Mouse (Mus musculus): ENCODE measurements around the gene Mlxip.

DNA sequence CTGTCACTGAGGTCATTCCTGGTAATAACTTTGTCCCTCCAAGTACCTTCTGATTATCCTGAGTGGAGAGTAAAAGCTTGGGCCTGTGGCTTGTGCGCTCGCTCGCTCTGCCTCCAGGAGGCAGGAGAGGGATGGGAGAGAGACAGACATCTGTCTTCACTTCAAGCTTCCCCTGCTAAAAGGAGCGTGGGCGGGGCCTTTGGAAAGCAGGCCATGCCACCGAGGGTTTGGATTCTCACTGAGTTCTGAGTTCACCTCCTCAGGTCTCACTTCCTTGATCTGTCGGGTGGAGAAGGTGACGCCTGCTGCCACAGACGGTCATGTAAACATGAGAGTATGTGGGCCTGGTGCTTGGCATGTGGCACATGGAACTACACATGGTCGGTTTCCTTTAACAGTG lies 44.2 kb upstream of the Mlxip start:
- TF ChIP-seq CTCF (IDR thresholded peaks at IDR 0.05; ENCODE audit: insufficient read depth, low read length) (peak; percentile 18; the same call in 1 of the 2 replicates), POLR2A (IDR thresholded peaks at IDR 0.05; ENCODE audit: borderline replicate concordance, extremely low read depth, low read depth, low read length) (no peak)
